ENCODE assay signal across 8 mouse cellular contexts in genomic region chr13:112259398-112259797, GRCm38 (mm10). TPM values are rescaled to one million over a fixed set of nuclear protein-coding genes. Genes with fewer than 3 reads are reported as not detected.
A peak's percentile ranks its signal among the peaks of the same experiment; 100 is the strongest.
DNase-seq lines count a peak whose midpoint lies in the region; ATAC-seq and TF ChIP-seq lines count a peak whose summit lies in the region.
"Had no signal": no experiment of that assay in that cellular context is flagged by ENCODE, and none has a peak within 500 bp of the region (broad histone marks: within the 10 kb centered on the region; RNA-seq: fewer than 3 reads in every experiment).

No protein-coding gene starts in this region.

- WGBS in midbrain, embryonic 13.5 days = 59% methylated on average over 2 of the region's 2 CpGs
- 38% methylated on average over 2 of the region's 2 CpGs for WGBS in small intestine, adult 2 months

- no peak overlapping the region for H3K4me3 ChIP-seq in cortical plate, adult 2 months (ENCODE audit: insufficient read depth, low read length)
- H3K4me3 ChIP-seq in midbrain, embryonic 13.5 days (replicated peaks) = no peak overlapping the region
- no peak overlapping the region for H3K4me3 ChIP-seq in small intestine, adult 2 months (ENCODE audit: low read depth, low read length)
- H3K4me3 ChIP-seq: myocyte had no signal

- intact Hi-C loops in left cerebral cortex, postnatal 36 days (cut with DNase I) = loop anchor here (2.0 to 10.0 kb wide), 2 partner anchors 265 to 471 kb away; no protein-coding TSS in a partner anchor

- no peak overlapping the region for H3K9ac ChIP-seq in midbrain, embryonic 13.5 days (replicated peaks)

- no peaks in the 10 kb centered on the region for H3K36me3 ChIP-seq in midbrain, embryonic 13.5 days
- no peaks in the 10 kb centered on the region for H3K36me3 ChIP-seq in small intestine, adult 2 months (ENCODE audit: control insufficient read depth, insufficient read depth, low read length)

- ATAC-seq in midbrain, embryonic 13.5 days = peak; percentile 84

- H3K4me1 ChIP-seq in cortical plate, adult 2 months (ENCODE audit: control insufficient read depth, insufficient read depth, low read length) = no peaks in the 10 kb centered on the region
- H3K4me1 ChIP-seq in midbrain, embryonic 13.5 days (replicated peaks) = no peaks in the 10 kb centered on the region
- H3K4me1 ChIP-seq in small intestine, adult 2 months (ENCODE audit: control insufficient read depth, insufficient read depth, insufficient read length, low read length) = no peaks in the 10 kb centered on the region

- peak; percentile 94 for TF ChIP-seq CTCF in cortical plate, adult 2 months (IDR thresholded peaks at IDR 0.05; ENCODE audit: extremely low read depth, insufficient read depth, low read length)
- peak; percentile 86; the same call in 1 of the 2 replicates for TF ChIP-seq CTCF in small intestine, adult 2 months (IDR thresholded peaks at IDR 0.05; ENCODE audit: extremely low read depth, insufficient read length, insufficient replicate concordance, low read depth, low read length)

- no peak for TF ChIP-seq POLR2A in cortical plate, adult 2 months (IDR thresholded peaks at IDR 0.05; ENCODE audit: extremely low read depth, insufficient read depth, low read length)
- TF ChIP-seq POLR2A in small intestine, adult 2 months (IDR thresholded peaks at IDR 0.05; ENCODE audit: low read depth, low read length) = no peak

- H3K27me3 ChIP-seq in midbrain, embryonic 13.5 days = no peaks in the 10 kb centered on the region
- H3K27me3 ChIP-seq in small intestine, adult 2 months (ENCODE audit: control insufficient read depth, insufficient read depth, low read length) = no peaks in the 10 kb centered on the region

- no peak overlapping the region for H3K27ac ChIP-seq in cortical plate, adult 2 months (ENCODE audit: insufficient read depth, low read length)
- no peak overlapping the region for H3K27ac ChIP-seq in midbrain, embryonic 13.5 days
- H3K27ac ChIP-seq in small intestine, adult 2 months (ENCODE audit: insufficient read depth, low read depth, low read length) = no peak overlapping the region

- no peaks in the 10 kb centered on the region for H3K9me3 ChIP-seq in midbrain, embryonic 13.5 days

- no peak overlapping the region for H3K4me2 ChIP-seq in midbrain, embryonic 13.5 days (replicated peaks)

- DNase-seq in adrenal gland, adult 2 months = peak; percentile 76
- DNase-seq in gastrocnemius, postnatal 10 days = peak; percentile 61
- DNase-seq in kidney, adult 11 months = peak; percentile 67
- DNase-seq in left cerebral cortex, postnatal 36 days (ENCODE audit: low spot score in 2 of 2) = peak; percentile 30 to 50

RNA-seq across cellular contexts. Expression of gene Ankrd55, which starts 28.9 kb away (rescaled TPM):
- total RNA-seq in adrenal gland, adult 2 months (2021) = 10 to 100 TPM in 1 of 2 experiments, 1 to 10 TPM in 1; 1.5 to 14.0 TPM
- polyA plus RNA-seq in adrenal gland, adult 2 months (2012; rRNA removed) = 1.9 and 4.2 TPM in 2 replicates
- 2.6 and 3.2 TPM in 2 replicates for polyA plus RNA-seq in cortical plate, adult 2 months (2012; rRNA removed)
- not detected for total RNA-seq in gastrocnemius, postnatal 10 days (2021)
- 1 to 10 TPM; 3.5 to 4.8 TPM for total RNA-seq in left cerebral cortex, postnatal 36 days (2021)
- 3.6 and 3.9 TPM in 2 replicates for polyA plus RNA-seq in midbrain, embryonic 13.5 days (2015; fragmentation: Nextera tagmentation; extraction: Ambion mirVana)
- polyA plus RNA-seq in small intestine, adult 2 months (2012; rRNA removed) = 0.20 and 0.27 TPM in 2 replicates
